Mouse (Mus musculus): ENCODE data around the gene Fam47e. TPM values are rescaled to one million over a fixed set of nuclear protein-coding genes. Genes with fewer than 3 reads are reported as not detected.

Gene Fam47e
- polyA plus RNA-seq, 1 experiment from 2014 or later, result 0.09 TPM

GRCm38 (mm10) chr5:92602691-92603690 lies 48.1 kb downstream of the Fam47e start, which contains the start of gene Stbd1:
Gene Stbd1, plus strand, starts transcription at chr5:92603041.
- Histone ChIP-seq H3K4me1 (replicated peaks) (peaks cover 15% of the 10 kb centered on the region), H3K9ac (peak within 1 kb of the TSS; percentile 87)
- under 1% methylated on average over 66 of the region's 69 CpGs for WGBS

GRCm38 (mm10) chr5:92604452-92605247 lies 49.8 kb downstream of the Fam47e start:
- H3K4me2 ChIP-seq, result peak overlapping the region; percentile 82
- peaks cover 13% of the 10 kb centered on the region; the same call in 1 of the 2 replicates for H3K36me3 ChIP-seq
- no peak for ATAC-seq (replicated peaks; ENCODE audit: insufficient number of reproducible peaks, insufficient read depth, low FRiP score, low read depth)
- H3K4me1 ChIP-seq (replicated peaks), result peaks cover 15% of the 10 kb centered on the region
- H3K27ac ChIP-seq, result peak overlapping the region; percentile 87
- 38% methylated on average over 10 of the region's 10 CpGs for WGBS
- no peaks in the 10 kb centered on the region for H3K9me3 ChIP-seq (replicated peaks)
- peaks cover 8% of the 10 kb centered on the region; the same call in 1 of the 2 replicates for H3K27me3 ChIP-seq
- H3K9ac ChIP-seq, result no peak overlapping the region
- H3K4me3 ChIP-seq, result peak overlapping the region; percentile 79

More at GRCm38 (mm10) chr5:92602691-92603690, 48.1 kb downstream of the Fam47e start, which contains the start of gene Stbd1:
- H3K9me3 ChIP-seq (replicated peaks), result no peaks in the 10 kb centered on the region
- peak within 1 kb of the TSS; percentile 87 for H3K27ac ChIP-seq
- H3K36me3 ChIP-seq, result peaks cover 13% of the 10 kb centered on the region; the same call in 1 of the 2 replicates
- H3K4me3 ChIP-seq, result peak within 1 kb of the TSS; percentile 79
- ATAC-seq (replicated peaks; ENCODE audit: insufficient number of reproducible peaks, insufficient read depth, low FRiP score, low read depth), result peak; percentile 93
- H3K27me3 ChIP-seq, result peaks cover 8% of the 10 kb centered on the region; the same call in 1 of the 2 replicates
- H3K4me2 ChIP-seq, result peak within 1 kb of the TSS; percentile 82

DNA sequence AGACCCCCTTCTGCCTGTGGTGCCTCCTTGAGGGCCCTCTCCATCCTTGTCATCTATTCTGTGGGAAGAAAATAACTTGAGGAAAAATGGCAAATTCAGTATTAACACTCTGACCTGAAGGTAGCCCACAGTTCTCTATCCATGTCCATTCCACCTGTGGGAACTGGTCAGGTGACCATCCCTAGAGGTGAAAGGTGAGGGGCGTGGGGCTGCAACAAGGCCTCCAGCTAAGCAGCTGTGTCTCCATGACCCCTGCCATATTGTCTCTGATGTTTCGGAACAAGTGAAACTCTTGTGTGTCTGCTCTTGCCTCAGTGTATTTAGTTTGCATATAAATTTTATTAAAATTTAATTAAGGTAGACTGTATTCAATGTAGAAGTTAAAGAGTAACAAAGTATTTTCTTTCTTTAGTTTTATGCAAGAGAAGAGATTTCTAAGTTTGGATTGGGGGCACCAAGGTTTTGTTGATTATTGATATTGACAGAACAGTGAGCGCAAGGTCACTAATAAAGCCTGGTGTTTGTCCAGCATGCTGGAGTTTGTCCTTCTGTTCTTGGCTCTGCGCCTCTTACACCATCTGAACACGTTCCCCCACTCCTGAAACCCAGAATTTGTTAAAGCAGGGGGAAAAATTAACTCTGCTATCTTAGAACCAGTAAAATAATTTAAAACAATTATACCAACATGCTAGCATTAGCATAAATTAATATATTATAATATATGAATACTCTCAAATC lies 52.8 kb downstream of the Fam47e start:
- H3K4me2 ChIP-seq, result no peak overlapping the region
- no peaks in the 10 kb centered on the region for H3K27me3 ChIP-seq
- no peak overlapping the region for H3K4me3 ChIP-seq
- H3K4me1 ChIP-seq (replicated peaks), result peaks cover 15% of the 10 kb centered on the region
- H3K9me3 ChIP-seq (replicated peaks), result no peaks in the 10 kb centered on the region
- peaks cover 13% of the 10 kb centered on the region; the same call in 1 of the 2 replicates for H3K36me3 ChIP-seq
- WGBS, result 85% methylated on average over 5 of the region's 5 CpGs
- ATAC-seq (replicated peaks; ENCODE audit: insufficient number of reproducible peaks, insufficient read depth, low FRiP score, low read depth), result no peak
- H3K27ac ChIP-seq, result no peak overlapping the region
- H3K9ac ChIP-seq, result no peak overlapping the region

DNA sequence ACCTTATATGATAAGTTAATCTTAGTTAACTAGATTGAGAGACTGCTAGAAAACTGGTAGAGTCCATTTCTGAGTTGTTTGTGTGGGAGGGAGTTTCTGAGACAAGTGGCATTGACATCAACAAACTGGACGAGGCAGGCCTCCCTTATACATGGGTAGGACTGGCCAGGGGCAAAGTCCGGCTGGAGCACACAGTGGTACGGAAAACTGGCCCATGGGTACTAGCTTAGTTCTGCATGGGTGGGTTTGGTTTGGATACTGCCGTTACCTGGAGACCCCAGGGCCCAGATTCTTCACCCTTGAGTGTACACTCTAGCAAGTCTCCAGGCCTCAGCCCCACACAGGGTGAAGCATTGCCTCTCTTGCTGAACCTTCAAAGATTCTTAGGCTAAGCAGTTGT lies 57.9 kb downstream of the Fam47e start:
- no peak for ATAC-seq (replicated peaks; ENCODE audit: insufficient number of reproducible peaks, insufficient read depth, low FRiP score, low read depth)
- Histone ChIP-seq H3K4me1 (replicated peaks) (no peaks in the 10 kb centered on the region), H3K4me2 (no peak overlapping the region), H3K4me3 (no peak overlapping the region), H3K9ac (no peak overlapping the region), H3K36me3 (no peaks in the 10 kb centered on the region), H3K9me3 (replicated peaks) (no peaks in the 10 kb centered on the region), H3K27me3 (no peaks in the 10 kb centered on the region), H3K27ac (no peak overlapping the region)
- 88% methylated on average over 4 of the region's 4 CpGs for WGBS

DNA sequence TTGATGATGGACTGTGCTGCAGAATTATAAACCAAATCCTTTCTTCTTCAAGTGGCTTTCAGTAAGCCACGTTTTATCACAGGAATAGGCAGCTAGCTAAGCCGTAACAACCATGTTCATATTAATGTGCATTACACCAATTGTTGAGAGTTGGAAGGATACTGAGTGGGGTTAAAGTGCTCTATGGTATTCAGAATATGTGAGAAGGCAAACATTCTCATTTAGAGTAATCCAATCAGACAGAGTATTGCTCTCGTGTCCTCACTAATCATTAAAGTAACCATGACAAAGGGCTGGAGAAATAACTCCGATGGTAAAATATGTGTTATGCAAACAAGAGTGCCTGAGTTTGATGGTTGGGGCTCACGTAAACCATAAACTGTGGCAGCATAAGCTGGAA lies 67.0 kb downstream of the Fam47e start:
- Histone ChIP-seq H3K36me3 (no peaks in the 10 kb centered on the region), H3K4me3 (no peak overlapping the region), H3K27me3 (no peaks in the 10 kb centered on the region), H3K27ac (no peak overlapping the region), H3K4me1 (replicated peaks) (no peaks in the 10 kb centered on the region), H3K9ac (no peak overlapping the region), H3K9me3 (replicated peaks) (no peaks in the 10 kb centered on the region), H3K4me2 (no peak overlapping the region)
- ATAC-seq (replicated peaks; ENCODE audit: insufficient number of reproducible peaks, insufficient read depth, low FRiP score, low read depth), result no peak
- WGBS, result 79% methylated on average over 5 of the region's 5 CpGs

- no peaks in the 10 kb centered on the region for H3K27me3 ChIP-seq
- no peak overlapping the region for H3K4me2 ChIP-seq
- no peak overlapping the region for H3K9ac ChIP-seq
- H3K4me1 ChIP-seq (replicated peaks), result peaks cover 12% of the 10 kb centered on the region
- no peaks in the 10 kb centered on the region for H3K36me3 ChIP-seq
- H3K9me3 ChIP-seq (replicated peaks), result no peaks in the 10 kb centered on the region
- H3K4me3 ChIP-seq, result no peak overlapping the region
- 25% methylated on average over 7 of the region's 7 CpGs for WGBS
- peak; percentile 87 for ATAC-seq (replicated peaks; ENCODE audit: insufficient number of reproducible peaks, insufficient read depth, low FRiP score, low read depth)
- peak overlapping the region; percentile 80 for H3K27ac ChIP-seq
Observed at GRCm38 (mm10) chr5:92627896-92628295, 73.0 kb downstream of the Fam47e start.

DNA sequence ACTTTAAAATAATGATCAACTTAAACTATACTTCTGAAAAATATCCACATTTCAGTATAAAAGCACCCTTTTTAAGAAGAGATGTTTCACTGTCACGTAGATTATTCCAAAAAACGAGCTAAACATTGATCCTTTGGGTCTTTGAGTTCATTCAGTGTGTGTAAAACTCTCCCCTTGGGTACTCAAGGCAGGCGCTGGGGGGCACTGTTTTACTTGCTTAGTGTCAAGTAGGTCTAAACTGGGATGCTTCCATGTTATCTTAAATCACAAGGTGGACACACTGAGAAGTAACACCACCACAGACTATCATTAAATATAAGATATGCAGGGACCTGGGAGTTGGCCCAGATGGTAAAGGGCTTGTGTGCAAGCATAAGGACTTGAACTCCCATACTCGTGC lies 78.7 kb downstream of the Fam47e start:
- H3K27me3 ChIP-seq, result no peaks in the 10 kb centered on the region
- ATAC-seq (replicated peaks; ENCODE audit: insufficient number of reproducible peaks, insufficient read depth, low FRiP score, low read depth), result no peak
- 61% methylated on average over 4 of the region's 4 CpGs for WGBS

GRCm38 (mm10) chr5:92634916-92635315 lies 80.0 kb downstream of the Fam47e start:
- Histone ChIP-seq H3K9ac (no peak overlapping the region), H3K4me2 (no peak overlapping the region), H3K4me1 (replicated peaks) (no peaks in the 10 kb centered on the region), H3K9me3 (replicated peaks) (no peaks in the 10 kb centered on the region), H3K4me3 (no peak overlapping the region), H3K36me3 (no peaks in the 10 kb centered on the region), H3K27ac (no peak overlapping the region), H3K27me3 (no peaks in the 10 kb centered on the region)
- WGBS, result 73% methylated on average over 3 of the region's 3 CpGs
- ATAC-seq (replicated peaks; ENCODE audit: insufficient number of reproducible peaks, insufficient read depth, low FRiP score, low read depth), result no peak

More for the DNA sequence above, 78.7 kb downstream of the Fam47e start:
- H3K36me3 ChIP-seq, result no peaks in the 10 kb centered on the region
- no peak overlapping the region for H3K4me2 ChIP-seq
- no peak overlapping the region for H3K27ac ChIP-seq
- no peak overlapping the region for H3K4me3 ChIP-seq
- no peak overlapping the region for H3K9ac ChIP-seq
- no peaks in the 10 kb centered on the region for H3K9me3 ChIP-seq (replicated peaks)
- H3K4me1 ChIP-seq (replicated peaks), result peaks cover 4% of the 10 kb centered on the region

- Histone ChIP-seq H3K27me3 (no peaks in the 10 kb centered on the region), H3K36me3 (no peaks in the 10 kb centered on the region), H3K9me3 (replicated peaks) (no peaks in the 10 kb centered on the region), H3K4me2 (no peak overlapping the region), H3K9ac (no peak overlapping the region), H3K4me1 (replicated peaks) (no peaks in the 10 kb centered on the region), H3K4me3 (no peak overlapping the region), H3K27ac (no peak overlapping the region)
- WGBS, result 87% methylated on average over 5 of the region's 5 CpGs
- no peak for ATAC-seq (replicated peaks; ENCODE audit: insufficient number of reproducible peaks, insufficient read depth, low FRiP score, low read depth)
Observed at GRCm38 (mm10) chr5:92635891-92636290, 81.0 kb downstream of the Fam47e start.

DNA sequence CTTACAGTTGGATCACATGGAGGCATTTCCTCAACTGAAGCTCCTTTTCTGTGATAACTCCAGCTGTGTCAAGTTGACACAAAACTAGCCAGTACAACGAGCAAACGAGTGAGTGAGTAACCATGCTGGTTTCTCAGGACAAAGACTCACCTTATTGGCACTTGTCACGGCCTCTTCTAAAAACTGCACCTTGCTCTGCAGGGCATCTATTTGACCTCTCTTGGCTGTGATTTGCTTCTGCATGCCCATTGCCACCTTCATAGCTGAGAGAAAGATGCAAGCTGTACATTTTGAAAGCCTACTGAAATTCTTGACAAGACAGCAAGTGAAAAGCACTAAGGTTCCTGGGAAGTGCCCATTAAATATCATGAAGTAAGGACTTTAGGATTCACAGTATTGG lies 86.0 kb downstream of the Fam47e start:
- H3K36me3 ChIP-seq, result no peaks in the 10 kb centered on the region
- no peak overlapping the region for H3K27ac ChIP-seq
- no peaks in the 10 kb centered on the region for H3K27me3 ChIP-seq
- no peaks in the 10 kb centered on the region for H3K9me3 ChIP-seq (replicated peaks)
- peaks cover 3% of the 10 kb centered on the region; the same call in 1 of the 2 replicates for H3K4me1 ChIP-seq (replicated peaks)
- no peak overlapping the region for H3K9ac ChIP-seq
- no peak overlapping the region for H3K4me2 ChIP-seq
- WGBS, result 84% methylated on average over 3 of the region's 3 CpGs
- no peak overlapping the region for H3K4me3 ChIP-seq
- no peak for ATAC-seq (replicated peaks; ENCODE audit: insufficient number of reproducible peaks, insufficient read depth, low FRiP score, low read depth)
